Mouse (Mus musculus) natural killer cell, adult 2 months (primary cell): ENCODE results near the gene Mpeg1.

Experiments
- DNase-seq, 2 experiments: peaks; one replicate each; pipeline ENCODE4 v3.0.0; 2022; ENCODE audit warnings: low spot score in 2 of 2

Gene Mpeg1

DNA sequence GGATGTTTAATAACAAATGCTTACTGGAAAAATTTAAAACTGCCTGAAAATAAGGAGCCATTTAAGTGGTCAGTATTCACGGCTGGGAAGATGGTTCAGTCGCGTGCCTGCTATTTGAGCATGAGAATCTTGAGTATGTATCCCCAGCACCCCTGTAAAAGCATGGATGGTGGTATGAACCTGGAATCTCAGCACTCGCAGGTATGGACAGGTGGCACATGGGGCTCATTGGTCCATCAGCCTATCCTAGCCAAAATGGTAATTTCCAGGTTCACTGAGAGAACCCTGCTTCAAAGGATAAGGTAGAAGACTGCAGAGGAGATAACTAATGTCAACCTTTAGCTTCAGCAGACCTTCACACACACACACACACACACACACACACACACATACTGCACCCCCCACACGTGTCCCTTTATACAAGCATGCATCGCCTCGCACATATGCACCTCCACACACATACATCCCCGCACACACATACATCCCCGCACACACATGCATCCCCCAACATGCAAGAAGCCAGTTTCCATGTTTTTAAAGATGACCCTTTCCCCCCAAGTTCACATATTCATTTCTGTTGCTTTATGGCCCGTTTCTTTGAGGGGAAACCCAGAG, 5.1 kb downstream of the Mpeg1 start:
- DNase-seq: no peak

DNA sequence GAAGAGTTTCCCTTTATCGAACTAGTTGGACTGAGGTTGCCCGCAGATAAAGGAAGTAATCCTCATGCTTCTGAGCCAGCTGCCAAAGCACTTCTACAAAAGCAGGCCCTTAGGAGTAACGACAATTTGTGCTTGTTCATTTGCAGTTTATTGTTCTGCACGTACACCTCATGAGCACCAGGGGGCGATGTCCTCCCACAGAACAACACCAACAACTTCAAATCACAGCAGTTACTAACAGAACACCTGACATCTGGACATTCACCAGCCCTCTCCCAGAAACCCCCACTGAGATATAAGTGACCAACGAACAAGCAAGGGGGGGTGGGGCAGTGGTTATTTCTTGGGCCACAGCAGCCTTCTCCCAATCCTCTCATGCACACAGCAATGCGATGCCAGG, 5.6 kb downstream of the Mpeg1 start:
- DNase-seq: peak; percentile 44 to 69

DNA sequence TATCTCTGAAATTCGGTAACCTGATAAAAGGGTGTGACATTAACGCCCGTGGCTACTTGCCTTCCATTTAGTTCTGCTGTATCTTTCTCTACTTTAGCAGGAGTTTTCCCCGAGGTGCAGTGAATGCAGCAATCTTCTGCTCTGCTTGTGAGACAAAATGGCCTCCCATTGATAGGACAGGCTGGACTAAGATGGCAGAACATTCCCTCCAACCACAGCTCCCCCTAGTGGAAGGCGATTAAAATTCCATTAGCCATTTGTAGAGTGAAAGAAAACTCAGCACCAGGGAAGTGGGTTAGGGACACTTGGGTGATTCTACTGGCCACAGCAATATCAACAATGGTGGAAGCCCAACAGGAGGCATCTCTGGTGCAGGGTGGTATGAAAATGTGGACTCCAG, 6.9 kb downstream of the Mpeg1 start:
- DNase-seq: peak; percentile 39 to 60

DNA sequence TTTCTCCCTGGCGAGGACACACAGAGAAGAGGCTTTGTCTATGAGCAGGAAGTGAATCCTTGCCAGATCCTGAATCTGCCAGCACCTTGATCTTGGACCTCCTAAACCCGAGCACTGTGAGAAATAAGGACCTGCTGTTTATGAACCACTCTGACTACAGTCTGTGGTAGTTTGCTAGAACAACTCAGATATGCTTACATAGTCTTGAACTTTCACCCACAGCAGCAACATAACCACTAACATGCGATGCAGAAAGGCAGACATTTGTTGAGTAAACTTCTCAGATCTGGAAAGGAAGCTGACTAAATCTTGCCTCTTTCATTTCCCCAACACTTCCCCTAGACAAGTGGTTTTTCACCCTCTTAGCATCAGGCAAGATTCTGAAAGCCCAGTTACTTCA, 11.3 kb downstream of the Mpeg1 start:
- peak in 1 of 2 experiments; percentile 21 for DNase-seq

DNA sequence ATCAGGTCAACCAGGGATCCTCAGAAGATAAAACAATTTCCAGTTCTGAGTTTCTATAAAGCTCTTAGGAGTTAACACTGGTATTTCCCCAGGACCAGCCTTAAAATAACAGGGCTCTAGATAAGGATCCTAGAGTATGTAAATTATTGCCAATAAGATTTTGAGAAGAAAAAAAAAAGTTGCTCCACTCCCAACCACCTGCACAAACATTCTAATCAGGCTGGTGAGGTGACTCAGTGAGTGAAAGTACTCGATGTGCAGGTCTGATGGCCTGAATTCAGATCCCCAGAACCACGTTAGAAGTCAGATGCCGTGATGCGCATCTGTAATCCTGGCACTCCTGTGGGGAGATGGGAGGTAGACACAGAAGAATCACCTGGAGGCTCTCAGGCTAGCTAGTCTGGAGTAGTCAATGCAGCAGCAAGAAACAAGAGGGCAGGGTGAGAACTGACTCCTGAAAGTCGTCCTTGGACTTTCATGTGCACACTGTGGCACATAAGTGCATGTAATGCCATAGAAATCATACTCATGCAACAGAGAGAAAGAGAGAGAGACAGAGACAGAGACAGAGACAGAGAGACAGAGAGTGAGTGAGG, 11.9 kb downstream of the Mpeg1 start:
- DNase-seq: no peak

DNA sequence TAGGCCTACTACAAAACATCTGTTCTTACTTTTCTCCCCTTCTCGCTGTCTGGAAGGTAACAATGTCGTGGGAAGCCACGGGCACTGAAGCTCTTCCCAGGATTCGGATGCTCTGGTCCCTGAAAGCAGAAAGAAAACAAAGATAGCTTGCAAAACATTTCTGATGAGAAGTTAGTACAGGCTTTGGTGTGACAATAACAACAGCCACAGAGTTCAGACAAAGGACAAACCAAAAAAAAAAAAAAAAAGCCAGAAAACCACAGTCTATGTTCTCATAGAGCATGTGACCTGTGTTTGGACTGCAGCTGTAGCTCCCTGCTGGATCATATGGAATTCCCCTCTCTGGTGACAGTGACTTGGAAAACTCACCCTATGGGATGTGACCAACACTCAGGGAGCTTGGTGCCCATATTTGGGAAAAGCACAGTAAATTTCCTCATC, 12.6 kb downstream of the Mpeg1 start:
- DNase-seq: peak in 1 of 2 experiments; percentile 37

DNA sequence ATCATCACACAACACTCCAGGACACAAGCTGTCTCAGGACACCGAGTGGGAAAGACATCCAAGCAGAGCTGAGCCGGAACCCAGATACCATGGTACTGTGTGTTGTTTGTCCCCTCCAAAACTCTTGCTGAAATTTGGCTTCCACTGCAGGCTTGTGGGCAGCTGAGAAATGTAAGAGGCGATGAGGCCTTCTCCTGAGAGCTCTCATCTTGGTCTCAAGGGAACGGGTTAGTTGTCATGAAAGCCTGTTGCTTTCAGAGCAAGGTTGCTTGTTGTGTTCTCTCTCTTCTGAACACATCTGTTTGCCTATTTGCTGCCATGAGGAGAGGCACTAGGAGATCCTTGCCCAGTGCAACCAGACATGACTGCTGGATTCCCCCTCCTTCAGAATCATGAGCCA, 13.4 kb downstream of the Mpeg1 start:
- DNase-seq: no peak

DNA sequence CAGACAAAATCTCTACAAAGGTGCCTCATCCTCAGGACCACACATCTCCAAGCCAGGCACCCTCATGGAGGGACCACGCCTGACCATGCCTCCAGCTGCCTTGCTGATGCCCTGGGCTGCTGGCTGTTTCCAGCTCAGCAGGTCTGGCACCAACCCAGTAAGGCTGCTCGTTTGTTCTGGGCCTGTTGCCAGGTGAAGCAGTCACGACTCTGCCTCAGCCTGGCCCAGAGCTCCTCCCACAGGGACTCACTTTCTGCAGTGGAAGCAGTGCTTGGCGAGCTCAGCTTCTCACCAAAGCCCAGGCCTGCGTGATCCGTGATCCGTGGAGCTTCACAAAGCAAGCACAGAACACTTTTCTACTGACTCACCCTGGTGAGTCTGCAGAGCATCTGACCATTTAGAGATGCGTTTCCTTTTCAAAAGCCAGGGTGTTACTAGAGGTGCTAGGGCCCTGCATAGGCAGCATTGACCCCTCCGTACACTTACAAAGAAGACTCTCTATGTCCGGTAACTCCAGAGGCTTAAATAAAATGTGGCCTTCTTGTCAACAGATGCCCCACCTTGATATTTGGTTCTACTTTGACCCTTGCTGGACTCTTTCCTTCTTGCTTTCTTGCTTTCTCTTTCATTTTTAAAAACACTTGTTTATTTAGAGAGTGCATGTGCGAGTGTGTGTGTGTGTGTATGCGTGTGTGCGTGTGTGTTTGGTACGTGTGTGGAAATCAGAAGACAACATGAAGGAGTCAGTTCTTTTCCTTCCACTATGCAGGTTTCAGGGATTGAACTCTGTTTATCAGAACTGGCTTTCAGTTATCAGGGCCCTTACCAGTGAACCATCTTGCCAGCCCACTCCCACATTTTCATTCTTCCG, 15.0 kb downstream of the Mpeg1 start:
- DNase-seq: peak; percentile 23 to 50

DNA sequence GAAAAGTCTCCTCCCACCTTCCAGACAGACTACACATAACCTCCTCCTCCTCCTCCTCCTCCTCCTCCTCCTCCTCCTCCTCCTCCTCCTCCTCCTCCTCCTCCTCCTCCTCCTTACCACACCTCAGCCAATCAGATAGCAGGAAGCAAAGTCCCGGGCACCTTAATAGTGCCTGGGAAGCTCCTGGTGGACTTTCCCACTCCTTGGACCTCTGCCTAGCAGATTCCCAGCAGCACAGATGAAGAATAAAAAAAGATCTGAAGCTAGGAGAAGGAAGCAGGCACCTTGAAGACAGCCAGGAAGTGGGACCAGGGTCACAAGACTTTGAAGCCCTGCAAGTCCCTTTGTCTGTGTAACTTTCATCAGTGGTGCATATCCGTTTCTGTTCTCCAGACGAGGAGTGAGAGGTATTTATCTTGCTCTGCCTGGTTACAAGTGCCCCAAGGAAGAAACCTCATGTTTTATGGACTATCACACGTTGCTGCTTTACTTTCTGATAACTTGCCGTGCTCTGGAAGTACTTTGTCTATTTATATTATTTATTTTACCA, 16.2 kb downstream of the Mpeg1 start:
- DNase-seq: peak in 1 of 2 experiments; percentile 25

DNA sequence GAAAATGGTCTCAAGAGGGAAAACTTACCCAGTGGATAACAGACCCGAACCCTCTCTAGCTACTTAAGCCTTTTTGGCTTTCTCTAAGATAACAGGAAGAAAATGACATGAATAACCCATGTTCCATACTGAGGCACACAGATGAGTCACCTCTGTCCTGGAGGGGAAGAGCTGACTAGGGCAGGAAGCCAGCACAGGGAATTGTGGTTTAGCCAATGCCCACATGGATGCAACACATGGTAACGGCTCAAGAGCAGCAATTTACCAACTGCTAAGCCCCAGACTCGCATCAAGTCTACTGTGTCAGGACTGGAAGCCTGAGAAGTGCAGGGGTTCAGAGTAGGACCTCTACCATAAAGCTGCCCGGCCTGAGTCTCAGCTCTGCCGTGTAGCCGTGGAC, 17.8 kb downstream of the Mpeg1 start:
- no peak for DNase-seq

DNA sequence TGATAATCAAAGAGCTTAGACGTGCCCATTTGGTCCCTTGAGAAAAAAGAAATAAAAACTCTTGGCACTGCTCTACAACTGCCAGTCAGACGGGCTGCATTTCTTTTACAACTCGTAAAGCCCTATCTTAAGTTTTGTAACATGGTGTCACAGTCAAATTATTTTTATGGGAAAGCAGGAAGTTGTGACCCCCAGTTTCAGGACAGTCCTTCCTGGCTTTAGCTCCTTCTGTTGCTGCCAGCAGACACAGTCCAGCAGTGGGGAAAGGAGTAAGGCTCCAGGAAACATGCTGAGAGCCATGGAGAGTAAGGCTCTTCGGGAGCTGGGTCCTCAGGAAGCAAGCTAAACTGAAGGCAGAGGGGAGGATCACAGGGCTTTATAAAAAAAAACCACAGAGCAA, 23.2 kb downstream of the Mpeg1 start:
- DNase-seq: no peak

DNA sequence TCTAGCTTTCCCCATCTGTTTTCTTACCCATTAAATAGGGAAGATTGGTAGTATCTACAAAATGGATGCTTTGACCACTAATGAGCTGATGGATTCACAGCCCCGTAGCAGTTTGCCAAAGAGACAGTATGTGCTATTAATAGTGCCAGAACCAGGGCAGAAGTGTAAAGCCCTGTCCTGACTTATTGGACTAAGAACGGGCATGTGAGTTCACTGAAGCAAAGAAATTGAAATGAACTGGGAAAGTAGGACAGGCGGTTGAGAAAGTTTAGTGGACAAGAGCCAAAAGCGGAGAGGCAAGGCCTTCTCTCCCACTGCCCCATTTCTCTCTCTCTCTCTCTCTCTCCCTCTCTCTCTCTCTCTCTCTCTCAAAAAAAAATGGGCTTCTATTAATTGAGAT, 23.6 kb downstream of the Mpeg1 start:
- no peak for DNase-seq

DNA sequence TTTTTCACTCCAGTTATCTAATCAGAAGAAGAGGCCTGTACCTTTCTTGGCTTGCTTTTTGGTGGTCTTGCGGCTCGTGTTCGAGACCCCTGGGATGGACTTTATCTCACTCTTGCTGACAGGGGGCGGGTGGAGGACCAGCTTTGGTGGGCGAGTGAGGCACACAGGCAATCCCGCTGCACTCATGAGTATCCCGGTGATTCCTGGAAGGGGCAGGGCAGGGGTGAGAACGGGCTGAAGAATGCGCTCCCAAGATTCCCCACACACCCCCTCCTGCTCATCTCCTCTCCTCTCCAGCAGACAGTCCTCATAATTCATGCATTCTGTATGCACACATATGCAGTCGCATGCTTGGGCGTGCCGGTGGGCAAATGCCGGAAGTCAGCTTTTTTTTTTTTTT, 24.6 kb downstream of the Mpeg1 start:
- no peak for DNase-seq

DNA sequence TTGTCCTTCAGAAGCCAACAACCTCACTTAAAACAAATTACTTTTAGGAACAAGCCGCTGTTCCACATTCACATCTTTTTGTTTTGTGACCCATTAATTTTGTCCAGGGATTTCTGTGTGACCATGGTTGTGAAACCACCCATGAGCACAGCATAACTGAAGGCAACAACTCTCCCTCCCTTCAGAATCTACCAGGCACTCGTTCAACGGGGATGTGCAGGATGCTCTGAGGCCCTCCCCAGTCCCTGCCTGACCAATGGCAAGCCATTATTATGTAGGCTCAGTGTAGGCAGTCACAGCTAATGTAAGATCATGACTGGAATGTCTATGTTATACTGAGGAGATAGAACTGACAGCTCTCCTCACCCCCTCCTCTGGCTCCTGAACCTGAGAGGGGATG, 25.1 kb downstream of the Mpeg1 start:
- no peak for DNase-seq

DNA sequence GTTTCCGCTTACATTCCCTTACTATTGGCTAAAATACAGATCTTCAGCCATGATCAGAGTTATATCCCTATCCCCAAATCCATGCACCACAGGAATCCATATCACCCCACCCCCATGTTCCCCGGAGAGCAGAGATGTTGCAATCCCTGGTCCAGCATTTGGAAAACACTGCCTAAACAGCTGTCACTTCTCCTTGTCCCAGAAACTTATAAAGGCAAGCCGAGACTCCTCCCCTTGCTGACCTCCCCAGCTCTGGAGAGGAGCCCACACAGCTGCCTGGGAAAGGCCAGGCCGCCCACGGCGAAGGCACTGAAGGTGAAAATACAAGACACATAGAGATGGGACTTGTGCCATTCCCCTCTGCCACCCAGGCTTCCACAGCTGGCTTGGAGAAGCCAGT, 26.3 kb downstream of the Mpeg1 start:
- no peak for DNase-seq

DNA sequence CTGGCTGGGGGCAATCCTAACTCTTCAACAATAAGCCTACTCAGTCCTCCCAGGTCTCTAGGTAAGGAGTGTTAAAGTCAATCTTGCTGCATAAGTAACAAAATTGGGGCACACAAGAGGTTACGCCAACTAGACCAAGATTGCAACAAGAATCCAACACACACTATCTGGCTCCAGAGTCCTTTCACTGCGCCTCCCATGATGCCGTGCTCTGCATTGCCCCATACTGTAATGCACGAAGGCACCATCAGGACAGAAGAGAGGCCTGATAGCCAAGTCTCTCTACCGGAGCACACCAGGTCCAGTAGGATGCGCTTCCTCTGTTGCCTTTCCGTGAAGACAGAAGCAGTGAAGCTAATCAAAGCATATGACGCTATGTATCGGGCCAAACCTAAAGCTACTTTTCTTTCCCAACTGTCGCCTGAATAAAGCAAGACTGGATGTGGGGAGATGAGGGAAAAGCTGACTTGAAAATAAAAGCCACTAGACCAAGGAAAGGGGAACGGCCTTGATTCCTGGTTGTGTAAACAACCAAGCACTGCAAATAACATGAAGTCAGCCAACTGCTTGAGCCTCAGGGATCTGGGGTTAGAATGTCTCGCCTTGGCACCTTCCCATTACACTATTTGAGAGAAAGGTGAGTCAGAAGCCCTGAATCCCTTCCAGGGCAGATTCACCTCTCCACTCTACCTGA, 27.1 kb downstream of the Mpeg1 start:
- DNase-seq: no peak

DNA sequence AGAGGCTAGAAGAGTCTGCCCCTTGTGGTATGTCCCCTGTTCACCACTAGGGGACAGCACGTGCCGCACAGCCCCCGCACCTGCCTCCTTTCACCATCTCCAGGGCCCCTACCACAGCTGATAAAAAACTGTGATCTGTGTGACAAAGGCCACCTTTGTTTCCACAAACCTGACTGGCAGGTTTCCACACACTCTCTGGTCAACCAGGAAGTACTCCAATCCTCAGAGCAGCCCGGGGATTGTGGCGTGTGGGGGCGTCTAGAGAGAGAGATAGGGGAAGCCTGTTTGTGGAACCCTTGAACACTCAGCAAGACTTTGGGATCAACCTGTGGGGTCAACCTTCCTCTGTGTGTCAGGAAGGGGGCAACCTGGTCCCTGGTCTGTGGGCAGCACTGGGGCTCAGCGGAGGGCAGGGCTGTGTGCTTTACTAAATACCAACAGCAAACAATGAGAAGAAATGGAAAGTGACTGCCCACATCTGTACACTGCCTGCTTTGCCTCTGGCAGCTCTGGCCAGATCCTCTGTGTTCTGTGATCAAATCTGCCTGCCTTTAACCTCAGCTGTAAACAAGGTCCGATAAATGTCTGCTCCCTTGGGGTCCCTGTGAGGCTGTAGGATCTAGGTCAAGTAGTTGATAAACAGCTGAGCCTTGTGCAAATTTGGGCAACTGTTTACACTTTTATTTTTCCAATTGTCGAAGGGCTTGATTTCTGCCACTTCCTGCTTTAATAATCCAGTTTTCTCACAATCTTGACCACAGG, 27.8 kb downstream of the Mpeg1 start:
- peak in 1 of 2 experiments; percentile 31 for DNase-seq

DNA sequence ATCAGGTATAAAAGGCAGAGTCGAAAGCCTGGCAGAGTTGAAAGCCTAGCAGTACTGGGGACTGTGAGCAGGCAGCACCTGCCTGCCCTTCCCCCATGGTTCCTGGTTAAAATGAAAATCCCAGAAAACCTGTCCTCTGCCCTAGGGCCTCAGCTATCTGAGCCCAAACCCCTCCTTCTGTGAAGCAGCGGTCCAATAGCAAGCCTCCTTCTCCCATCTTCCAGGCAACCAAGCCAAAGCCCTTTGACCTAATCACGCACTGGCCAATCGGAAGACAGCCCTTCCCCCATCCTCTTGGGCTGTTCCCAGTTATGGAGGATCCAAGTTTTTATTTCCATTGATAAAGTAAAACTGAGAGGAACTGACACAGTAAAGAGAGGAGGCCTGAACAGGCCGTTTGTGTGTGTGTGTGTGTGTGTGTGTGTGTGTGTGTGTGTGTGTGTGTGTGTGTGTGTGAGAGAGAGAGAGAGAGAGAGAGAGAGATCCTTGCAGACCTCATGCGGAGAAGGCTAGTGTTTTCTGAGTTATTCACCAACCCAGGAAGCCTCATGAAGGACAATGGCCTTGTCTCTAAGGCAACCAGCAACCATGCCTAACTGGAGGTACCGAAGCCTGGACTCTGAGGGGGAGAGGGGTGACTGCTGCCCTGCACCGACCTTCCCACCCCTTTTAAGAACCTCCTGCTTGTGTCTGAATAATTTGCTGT, 28.5 kb downstream of the Mpeg1 start:
- no peak for DNase-seq

DNA sequence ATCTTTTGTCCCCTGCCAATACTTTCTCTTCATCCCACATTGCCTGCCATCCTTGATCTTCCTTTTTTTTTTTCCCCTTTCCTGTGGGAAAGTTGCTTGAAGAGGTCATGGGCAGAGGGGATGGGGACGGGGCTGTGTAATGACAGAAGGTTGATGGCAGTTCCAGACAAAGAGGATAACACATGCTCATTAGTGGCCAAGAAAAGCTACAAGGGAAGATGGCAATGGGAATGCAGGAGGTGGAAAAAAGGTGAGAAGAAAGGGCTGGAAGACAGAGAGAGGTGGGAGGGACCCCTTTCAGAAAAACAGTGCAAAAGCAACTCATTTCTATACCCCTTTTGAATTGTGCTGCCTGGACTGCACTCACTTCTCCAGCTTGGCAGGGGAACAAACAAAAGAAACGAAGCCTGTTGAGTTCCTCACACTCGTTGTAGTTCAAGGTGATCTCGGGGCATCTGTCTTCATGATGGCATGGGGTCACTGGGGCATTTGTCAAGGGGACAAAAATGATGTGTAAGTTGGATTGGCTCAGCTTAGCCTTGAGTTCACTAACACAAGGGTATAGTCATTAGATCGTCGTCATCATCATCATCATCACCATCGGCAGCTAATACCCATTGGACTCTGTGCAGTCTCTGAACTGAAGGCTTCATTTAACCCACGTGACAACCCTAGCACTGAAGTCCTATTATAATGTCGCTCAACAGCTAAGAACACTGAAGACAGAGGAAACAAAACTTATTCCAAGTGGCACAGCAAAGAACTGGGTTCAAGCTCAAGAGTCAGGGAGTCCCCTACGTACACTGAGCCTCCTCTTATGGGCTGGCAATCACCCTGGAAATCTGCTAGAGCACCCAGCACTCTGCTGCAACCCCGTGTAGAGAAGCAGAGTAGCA, 29.3 kb downstream of the Mpeg1 start:
- no peak for DNase-seq

DNA sequence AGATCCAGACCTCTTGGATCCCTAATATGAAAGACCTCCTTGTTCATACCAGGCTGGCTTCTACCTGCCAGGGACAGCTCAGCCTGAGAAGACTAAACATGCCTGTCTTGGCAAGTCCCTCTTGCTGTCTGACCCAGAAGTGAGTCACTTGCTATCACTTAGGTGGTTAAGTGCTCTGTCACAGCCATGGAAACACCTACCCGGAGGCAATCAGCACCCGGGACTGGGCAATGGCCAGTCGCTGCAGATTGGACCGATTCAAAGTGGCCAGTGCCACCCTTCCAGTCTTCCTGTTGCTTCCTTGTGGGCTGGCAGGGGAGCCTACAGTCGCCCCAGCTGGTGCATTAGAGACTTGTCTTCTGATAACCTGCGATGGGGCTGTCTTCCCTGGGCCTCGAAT, 31.1 kb downstream of the Mpeg1 start:
- no peak for DNase-seq
